Mouse (Mus musculus) spleen, adult 12 weeks (tissue): ENCODE measurements around the gene Sgpp2.

ENCODE experiments used
- DNase-seq: peaks from one replicate; pipeline ENCODE4 v3.0.0; 2022; ENCODE audit warnings: low spot score

Gene Sgpp2

DNA sequence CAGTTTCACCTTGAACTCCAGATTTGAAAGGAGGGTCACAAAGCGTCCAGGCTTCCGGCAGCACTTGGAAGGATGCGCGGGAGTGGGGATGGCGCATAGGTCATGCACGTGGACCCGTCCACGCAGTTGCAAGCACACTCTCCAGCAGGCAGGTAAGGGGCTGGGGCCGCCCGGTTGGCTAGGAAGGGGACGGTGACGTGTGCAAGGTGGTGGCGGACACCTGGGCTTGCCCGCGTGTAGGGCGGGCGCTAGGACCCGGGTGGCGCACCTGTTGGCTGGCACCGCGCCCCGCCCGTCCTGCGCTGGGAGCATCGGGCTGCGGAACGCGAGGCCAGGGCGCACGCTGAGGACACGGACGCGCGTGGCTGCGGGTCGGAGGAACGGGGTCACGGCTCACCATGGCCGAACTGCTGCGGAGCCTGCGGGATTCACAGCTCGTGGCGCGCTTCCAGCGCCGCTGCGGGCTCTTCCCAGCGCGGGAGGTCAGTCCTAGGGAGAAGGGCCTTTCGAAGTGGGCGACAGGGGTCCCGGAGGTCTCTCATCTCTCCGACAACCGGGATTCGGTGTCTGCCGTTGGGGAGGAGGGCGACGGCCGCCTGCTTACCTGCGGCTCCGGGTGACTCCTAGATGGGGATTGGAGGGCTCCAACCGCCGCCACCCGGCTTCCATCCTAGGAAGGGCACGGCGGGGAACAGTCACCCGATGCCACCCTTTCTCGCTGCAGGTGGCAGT, at the start of gene Sgpp2:
Sgpp2 (plus strand) TSS at position 325 of the 732 bp plus-strand sequence.
- no peak for DNase-seq

DNA sequence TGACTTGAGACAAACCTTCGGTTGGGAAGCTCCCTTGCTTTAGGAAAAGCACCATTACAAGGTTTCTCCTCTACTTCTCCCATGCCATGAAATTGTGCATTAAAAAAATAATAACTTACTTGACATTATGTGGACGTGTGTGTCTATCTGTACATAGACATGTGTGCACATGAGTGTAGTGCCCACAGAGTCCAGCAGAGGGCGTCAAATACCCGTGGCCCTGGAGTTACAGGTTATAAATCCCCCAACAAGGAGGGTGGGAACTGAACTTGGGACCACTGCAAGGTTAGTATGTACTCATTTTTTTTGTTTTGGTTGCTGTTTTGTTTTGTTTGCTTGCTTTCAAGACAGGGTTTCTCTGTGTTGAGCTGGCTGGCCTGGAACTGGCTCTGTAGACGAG, 42.6 kb upstream of the Sgpp2 start:
- DNase-seq: no peak

DNA sequence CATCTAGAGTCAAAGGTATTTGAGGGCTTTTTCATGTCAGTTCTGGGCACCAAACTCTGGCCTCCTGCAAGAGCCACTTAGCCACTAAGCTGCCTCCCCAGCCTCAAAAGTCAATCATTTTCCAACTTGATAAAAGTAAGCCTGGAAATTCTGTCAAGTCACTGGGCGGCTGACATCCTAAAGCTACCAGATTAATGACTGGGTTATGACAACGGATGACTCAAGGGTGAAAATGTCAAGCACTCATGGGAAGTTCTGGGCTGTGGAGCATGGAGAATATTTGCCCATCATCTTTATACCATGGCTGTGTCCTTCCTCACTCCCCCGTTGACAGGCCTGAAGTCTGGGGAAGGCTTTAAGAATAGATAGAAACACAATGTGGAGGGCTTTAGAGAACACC, 37.2 kb upstream of the Sgpp2 start:
- DNase-seq: no peak

DNA sequence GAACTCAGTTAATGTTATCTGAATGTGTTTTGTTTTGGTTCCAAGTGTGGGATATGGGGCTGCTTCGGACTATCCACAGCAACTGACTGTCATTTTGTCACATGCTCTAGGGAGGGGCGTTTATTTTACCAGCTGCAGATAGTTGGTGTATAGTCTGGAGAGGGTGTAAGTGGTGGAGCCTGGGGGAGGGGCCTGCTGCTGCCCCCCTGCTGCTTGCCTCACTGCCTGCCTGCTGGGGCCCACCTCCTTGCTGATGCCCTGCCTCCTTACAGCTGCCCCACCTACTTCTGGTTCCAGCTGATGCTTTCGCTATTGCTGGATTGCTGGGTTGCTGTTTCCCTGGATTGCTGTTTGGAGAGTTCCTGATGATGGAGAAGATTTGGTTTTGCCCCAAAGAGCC, 31.0 kb upstream of the Sgpp2 start:
- DNase-seq: no peak

DNA sequence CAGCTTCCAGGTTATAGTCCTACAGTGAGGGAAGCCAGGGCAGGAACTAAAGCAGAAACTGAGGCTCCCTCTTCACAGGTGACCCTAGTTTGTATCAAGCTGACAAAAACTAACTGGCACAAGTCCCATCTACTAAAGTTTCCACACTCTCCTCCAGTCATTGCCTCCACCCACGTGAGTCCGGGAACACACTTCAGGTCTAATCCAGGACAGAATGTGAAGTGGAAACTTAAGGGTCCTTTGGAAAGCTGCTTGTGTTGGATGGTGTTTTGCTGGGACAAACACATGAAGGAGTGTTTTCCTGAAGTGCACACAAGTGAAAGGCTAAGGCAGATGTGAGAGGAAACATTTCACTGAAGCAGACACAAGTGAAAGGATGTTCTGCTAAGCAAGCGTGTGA, 17.7 kb upstream of the Sgpp2 start:
- DNase-seq: no peak

DNA sequence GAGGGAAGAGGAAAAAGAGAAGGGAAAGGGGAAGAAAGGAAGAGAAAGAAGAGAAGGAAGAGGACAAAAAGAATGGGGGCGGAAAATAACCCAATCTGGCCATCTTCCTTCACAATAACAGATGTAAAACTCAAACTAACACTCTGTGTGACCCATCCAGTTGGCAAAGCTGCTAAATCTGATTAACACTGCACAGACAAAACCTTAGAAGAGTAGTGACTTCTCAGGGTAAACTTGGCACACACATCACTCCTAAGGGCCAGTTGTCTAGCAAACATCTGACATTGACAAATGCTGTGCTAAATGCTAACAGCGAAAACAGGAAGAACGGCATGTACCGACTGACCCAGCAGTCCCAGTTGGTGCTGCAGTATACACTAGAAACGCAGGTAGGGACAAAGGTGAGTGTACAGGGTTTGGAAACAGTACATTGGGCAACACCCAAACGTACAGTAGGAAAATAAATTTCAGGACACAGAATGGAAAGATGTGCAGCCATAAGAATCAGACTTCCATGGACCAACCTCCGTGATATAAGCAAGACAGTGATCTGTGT, 10.4 kb upstream of the Sgpp2 start:
- DNase-seq: no peak

DNA sequence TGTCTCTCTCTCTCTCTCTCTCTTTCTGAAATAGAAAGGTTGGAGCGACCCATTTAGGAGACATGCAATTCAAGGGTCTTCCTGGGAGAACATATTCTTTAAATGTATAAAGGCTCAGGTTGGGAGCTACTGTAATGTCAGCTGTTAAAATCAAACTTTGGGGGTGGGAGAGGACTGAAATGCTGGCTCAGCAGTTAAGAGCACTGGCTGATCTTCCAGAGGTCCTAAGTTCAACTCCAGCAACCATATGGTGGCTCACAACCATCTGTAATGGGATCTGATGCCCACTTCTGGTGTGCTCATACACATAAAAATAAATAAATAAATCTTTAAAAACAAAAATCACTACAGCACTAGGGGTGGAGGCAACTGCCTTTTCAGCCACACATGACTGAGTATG, 1.5 kb upstream of the Sgpp2 start:
- no peak for DNase-seq

DNA sequence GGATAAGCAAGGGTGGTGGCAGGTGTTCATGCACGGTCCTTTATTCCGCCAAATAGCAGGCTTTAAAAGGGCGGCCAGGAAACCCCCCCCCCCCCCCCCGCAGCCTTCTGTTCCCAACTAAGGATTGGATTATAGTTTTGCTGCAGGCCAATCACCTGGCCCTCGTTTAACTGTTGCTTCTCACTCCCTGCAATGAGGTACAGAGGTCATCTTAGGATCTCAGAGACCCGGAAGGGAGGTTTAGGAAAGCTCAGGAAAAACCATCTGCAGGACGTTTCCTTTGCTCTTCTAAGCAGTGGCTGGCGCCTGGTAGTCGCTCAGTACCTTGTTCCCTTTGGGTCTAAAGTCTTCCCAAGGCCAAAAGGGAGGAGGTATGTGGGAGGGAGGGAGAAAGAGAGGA, 865 bp upstream of the Sgpp2 start:
- DNase-seq: no peak

DNA sequence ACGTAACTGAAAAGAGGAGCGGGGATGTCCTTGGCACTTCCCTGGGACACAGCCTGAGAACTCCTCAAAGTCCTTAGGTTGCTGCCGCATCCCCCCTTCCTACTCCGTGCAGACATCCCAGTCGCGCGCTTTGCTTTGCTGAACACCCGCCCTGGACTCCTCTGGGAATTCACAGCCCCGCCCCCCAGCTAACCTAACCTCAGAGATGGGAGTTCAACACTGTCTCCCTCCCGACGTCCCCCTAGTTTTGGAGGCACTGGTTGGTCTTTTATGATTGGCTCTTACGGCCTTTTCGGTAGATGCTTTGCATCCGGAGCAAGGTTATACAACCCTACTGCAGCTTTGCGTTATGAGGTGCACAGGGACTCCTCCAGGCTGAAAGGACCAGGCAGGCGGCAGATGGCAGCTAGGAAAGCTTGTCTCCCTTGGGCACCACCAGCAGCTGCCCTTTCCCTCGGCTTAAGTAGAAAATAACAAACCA, 756 bp downstream of the Sgpp2 start:
- no peak for DNase-seq

DNA sequence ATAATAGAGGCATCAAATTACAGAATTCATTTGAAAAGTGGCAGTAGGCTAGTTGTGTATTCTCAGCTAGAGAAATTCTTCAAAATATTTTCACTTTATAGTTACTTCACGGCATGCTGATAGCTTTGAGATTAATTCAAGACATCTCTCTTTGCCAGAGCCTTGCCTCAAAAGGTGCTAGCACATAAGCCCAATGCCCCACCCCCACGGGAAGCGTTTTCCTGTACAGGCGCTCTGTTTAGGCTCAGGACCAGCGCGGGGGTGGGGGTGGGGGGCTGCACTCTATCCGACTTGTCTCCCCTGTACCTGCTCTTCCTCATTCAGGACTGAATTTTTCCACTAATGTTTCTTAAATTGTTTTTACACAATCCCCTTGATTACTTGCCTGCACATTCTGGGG, 1.3 kb downstream of the Sgpp2 start:
- DNase-seq: no peak

DNA sequence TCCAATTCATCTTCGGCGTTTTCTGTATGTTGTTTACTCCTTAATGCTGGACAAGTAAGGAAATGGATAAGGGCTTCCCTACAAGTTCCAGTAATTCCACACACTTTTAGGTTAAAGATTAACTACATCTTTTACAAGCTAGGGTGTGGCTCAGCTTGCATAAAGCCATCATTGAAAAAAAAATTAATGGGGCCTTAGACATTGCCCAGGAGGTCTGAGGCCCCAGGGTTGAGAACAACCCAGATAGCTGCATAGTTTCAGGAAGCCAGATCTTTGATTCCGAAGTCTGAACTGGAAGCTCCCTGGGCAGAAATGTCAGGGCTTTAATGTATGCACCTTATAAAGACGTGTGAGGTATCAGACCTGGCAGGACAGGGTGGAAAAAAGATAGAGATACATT, 2.8 kb downstream of the Sgpp2 start:
- no peak for DNase-seq

DNA sequence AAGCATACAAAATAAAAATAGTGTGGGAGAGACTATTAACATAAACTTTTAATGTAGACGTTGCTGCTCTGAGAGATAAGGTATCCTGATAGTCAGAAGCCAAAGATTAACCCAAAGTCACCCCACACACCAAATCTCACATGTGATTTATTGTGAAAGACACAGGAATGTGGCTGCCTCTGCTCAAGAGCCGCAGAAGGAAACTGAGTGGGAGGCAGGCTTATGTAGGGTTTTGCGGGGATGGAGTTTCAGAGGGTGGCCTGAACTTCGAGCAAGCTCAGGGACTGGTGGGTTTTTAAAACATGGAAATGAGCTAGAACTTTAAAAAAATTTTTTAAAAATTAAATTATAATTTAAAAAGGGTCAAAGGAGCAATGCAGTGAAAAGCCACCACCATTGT, 3.8 kb downstream of the Sgpp2 start:
- no peak for DNase-seq

DNA sequence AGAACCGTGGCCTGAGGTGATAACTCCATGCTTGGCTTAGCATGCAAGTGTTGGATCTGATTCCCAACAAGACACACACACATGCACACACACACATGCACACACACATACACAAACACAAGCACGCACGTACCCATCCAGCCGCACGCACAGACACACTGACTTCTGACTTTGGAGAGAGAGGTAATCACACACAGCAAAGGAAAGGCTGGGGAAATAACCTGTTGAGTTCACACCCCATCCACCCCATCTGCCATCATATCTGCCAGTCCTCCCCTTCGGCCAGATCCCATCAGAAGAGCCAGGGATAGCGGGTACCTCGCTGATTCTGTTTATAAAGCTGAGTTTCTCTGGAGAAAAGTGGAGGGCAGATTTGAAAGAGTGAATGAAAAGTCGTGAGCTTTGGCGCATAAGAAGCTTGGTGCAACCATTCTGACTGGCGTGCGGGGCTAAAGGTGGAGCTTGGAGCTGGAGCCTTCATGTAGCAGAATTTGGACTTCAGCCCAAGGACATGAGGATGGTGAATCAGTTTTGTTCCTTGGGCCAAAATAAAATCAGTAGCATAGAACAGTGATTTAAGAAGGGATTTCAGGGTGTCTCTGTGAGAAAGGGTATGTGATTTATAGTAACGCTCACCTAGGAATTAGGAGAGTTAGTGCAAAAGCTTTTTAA, 8.1 kb downstream of the Sgpp2 start:
- no peak for DNase-seq

DNA sequence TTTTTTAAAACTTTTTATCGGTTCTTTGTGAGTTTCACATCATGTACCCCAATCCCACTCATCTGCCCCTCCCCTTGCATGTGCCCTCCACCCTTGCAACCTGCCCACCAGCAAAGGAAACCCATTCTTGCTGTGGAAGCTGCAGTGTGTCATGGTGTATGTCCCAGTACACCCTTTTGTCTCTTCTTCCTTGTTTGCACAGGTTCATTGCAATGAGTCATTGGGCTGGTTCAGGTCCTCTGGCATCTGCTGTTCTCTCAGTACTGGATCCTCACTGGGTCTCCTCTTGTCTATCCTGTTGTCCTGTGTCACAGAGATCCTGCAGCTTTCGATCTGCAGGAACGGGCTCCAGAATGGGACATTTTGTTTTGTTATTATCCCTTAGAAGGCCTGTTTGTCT, 10.1 kb downstream of the Sgpp2 start:
- DNase-seq: no peak

DNA sequence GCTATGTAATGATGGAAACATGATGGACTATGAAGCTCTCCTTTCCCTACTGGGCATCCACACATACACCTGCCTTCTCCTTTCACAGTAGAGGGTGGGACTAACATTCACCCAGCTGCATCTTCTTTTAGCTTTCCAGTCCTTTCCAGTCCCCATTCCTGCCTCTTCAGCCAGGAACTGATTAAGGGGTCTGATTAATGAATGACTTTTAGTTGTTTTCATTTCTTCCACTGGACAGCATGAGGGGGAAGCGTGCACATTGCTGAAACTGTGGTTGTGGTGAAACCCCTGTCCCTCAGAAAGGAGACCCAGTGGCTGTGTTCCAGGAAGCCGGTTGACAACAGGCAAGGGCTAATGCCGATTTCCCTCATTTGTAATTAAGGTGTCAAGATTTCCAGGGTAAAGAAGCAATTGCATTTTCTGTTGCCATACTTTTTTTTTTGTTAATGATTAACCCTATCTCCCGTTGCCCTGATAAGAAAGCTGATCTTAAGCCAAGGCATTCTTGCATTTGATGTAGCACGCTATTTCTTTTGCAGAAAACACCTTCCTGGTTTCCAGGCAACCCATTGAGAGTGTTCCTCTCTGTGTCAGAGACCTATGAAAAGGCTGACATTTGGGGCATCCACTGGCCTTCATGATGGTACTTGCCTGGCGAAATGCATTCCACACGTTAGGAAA, 12.1 kb downstream of the Sgpp2 start:
- no peak for DNase-seq

DNA sequence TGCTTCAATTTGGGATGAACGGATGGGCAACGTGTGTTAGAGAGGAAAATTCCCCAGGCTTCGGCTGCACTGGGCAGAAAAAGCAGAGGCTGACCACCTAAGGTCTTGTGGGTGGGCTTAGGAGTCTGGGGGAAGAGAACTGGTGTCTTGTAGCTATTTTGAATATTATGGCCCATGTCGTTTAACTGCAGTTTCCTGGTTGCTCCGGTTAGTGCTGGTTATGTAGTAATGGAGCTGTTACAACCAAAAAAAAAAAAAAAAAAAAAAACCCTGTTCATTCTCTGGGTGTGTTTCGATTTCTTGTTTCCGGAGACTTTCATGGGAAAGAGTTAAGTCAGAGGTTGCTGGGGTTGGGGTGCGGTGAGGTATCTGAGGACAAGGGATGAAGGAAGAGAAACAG, 12.7 kb downstream of the Sgpp2 start:
- no peak for DNase-seq

DNA sequence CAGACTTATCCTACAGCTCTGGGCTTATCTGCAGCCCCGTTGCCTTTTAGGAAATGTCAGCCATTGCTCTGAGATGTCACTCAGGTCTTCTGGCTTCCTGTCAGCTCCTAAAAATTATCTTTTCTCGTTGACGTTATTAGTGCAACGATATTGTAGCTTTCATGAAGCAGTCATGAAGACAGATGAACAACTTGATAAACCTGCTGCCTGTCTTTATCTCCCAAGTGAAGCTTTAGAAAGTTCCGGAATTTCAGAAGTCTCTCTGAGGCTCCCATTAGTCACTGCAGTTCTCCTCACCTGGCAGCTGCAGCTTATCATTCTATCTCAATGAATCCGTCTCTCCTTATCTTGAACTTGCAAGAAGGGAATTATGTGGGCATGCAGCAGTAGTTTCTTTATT, 13.9 kb downstream of the Sgpp2 start:
- no peak for DNase-seq

DNA sequence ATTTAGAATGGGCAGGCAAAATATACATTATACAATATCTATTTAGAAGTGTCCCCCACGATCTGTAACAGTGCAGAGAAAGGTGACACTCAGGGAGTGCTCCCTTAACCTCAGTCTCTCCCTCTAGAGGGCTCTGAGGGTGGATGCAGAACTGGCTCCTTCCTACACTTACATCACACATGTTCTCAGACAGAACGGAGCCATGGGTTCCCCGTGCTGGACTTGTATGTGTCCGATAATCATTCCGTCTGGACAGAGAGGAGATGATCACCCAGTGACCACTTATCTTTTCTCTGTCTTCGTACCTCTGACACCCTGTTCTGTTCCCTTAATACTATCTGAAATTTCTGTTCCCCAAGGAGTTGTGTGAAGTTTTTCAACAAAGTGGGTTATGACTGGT, 15.7 kb downstream of the Sgpp2 start:
- DNase-seq: no peak

DNA sequence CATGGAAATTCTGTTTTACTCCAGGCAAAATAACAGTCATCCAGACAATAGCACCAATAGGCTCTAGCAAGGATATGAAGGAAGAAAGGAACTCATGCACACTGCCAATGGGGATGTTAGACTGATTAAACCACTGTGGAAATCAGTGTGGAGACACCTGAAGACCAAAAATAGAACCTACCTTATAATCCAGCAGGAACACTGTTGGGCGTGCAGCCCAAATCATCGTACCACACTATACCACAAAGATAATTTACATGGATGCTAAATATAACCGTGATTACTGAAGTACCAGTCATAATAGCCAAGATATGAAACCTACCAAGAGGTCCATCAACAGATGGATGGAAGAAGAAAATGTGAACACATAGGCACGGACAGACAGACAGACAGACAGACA, 18.5 kb downstream of the Sgpp2 start:
- no peak for DNase-seq

DNA sequence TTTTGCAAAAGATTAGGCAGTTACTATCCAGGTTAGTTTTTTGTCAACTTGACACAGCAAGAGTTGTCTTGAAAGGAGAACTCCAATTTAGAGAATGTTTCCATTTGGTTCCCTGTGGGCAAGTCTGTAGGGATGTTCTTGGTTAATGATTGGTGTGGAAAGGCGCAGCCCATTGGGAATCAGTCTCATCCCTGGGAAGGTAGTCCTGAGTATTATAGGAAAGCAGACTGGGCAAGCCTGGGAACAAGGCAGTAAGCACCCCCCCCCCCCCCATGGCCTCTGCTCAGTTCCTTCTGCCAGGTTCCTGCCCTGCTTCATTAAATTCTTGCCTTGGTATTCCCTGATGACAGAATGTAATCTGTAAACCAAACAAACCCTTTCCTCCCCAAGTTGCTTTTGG, 19.7 kb downstream of the Sgpp2 start:
- DNase-seq: no peak

DNA sequence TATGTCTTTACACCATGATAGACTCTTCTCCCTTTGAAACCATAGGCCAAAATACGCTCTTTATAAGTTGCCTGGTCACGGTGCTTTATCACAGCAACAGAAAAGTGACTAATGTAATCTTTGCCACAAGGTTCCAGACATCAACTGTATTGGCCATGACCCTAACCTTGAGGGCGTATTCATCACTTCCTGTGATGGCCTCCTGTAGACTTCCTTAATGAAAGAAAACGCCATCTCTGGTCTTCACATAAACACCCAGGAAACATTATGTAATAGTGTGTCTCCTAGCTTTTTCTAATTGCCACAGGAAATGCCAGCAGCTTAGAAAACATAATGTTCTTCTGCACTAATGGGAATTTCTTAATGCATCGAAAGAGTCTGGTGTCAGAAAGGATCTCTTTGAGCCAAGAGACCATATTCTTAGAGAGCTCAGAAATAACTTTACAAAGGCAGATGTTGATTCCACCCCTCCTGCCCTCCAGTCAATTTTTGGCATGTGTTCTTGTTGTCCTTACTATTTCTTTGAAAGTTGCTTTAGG, 20.5 kb downstream of the Sgpp2 start:
- DNase-seq: no peak

DNA sequence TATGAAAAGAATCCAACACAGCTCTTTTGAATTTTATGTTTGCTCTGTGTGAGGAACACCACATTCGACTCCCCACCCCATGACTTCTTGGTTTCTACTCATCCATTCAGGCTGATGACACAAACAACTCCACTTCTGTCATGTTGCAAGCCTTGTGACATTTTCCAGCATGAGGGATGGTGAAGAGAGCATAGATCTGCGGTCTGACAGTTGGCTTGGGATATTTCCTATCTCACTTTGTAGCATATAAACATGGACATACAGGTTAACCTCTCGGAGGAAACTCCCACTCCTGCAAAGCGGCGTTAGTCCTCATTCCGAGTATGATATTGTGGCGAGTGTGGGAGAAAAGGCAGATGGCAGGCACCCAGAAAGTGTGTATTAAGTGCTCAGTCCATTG, 27.6 kb downstream of the Sgpp2 start:
- no peak for DNase-seq

DNA sequence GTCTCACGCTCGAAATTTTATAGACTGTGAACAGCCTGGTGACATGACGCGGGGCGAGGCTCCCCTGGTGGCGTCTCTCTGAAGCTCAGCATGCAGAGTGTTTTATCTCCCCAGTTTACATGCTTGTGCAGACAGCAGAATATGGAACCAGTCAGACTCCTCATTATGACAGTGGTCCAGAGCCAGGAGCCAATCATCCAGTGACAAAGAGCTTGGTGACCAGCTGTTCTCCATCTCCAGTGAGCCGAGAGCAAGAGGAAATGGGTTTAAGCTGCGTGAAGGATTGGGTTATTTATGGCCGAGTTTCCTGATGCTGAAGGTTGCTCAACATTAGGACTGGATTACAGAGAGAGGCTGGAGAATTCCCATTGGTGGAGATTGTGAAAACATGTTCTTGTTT, 28.1 kb downstream of the Sgpp2 start:
- DNase-seq: no peak
